Mouse (Mus musculus) heart, postnatal 0 days (tissue): ENCODE results near the gene Atp5f1.
"Not testable (repeated sequence)": the region's sequence is repeated elsewhere in the genome, so short reads cannot be mapped to it uniquely, and the experiment has no call there.

Source experiments
- CTCF ChIP-seq: IDR thresholded peaks from 2 replicates; pipeline ENCODE4 v1.5.1; 2016; ENCODE audit warnings: antibody characterized with exemption, control low read depth, low read depth
- EP300 ChIP-seq: IDR thresholded peaks from 2 replicates; pipeline ENCODE4 v1.6.1; 2016; ENCODE audit warnings: antibody characterized with exemption, low read depth

- TF ChIP-seq CTCF, EP300: not testable (repeated sequence)
Measured at GRCm38 (mm10) chr3:105989611-105990010, 29.7 kb upstream of the Atp5f1 start.
